Mouse (Mus musculus) midbrain, postnatal 0 days (tissue): ENCODE measurements around the gene Rapgef5. TPM values are rescaled to one million over a fixed set of nuclear protein-coding genes. Genes with fewer than 3 reads are reported as not detected.

ENCODE experiments used
- ATAC-seq: fragments of 200-750 bp; cut with Nextera tagmentation; 2 replicates; pipeline ENCODE4 v1.8.0; 2017; ENCODE audit warnings: moderate number of reproducible peaks, mild to moderate bottlenecking, moderate TSS enrichment, moderate library complexity; ENCODE audit not compliant: low FRiP score
- DNase-seq: peaks from one replicate; pipeline ENCODE4 v3.0.0-alpha.2; 2015; ENCODE audit warnings: low spot score
- H3K27ac ChIP-seq: fragments of 300-500 bp; sonication (generic); 2 replicates; pipeline ENCODE4 v1.5.1; 2014; ENCODE audit warnings: low read depth, mild to moderate bottlenecking, low read length, mixed read lengths
- H3K27me3 ChIP-seq: fragments of 300-500 bp; sonication (generic); 2 replicates; pipeline ENCODE4 v1.6.1; 2014; ENCODE audit warnings: low read length, control low read depth, mixed read lengths; ENCODE audit not compliant: insufficient read depth
- H3K36me3 ChIP-seq: fragments of 300-500 bp; sonication (generic); 2 replicates; pipeline ENCODE4 v1.6.1; 2014; ENCODE audit warnings: low read length, control low read depth, mixed read lengths; ENCODE audit not compliant: insufficient read depth
- H3K4me1 ChIP-seq: fragments of 300-500 bp; sonication (generic); 2 replicates; pipeline ENCODE4 v1.6.1; 2014; ENCODE audit warnings: mild to moderate bottlenecking, control low read depth, antibody characterized with exemption, low read length, mixed read lengths; ENCODE audit not compliant: insufficient read depth
- H3K4me2 ChIP-seq: fragments of 300-500 bp; sonication (generic); 2 replicates; pipeline ENCODE4 v1.6.1; 2014; ENCODE audit warnings: low read depth, mild to moderate bottlenecking, low read length, mixed read lengths; ENCODE audit not compliant: poor library complexity, severe bottlenecking
- H3K4me3 ChIP-seq: fragments of 300-500 bp; sonication (generic); 2 replicates; pipeline ENCODE4 v1.5.1; 2014; ENCODE audit warnings: low read depth, mild to moderate bottlenecking, low read length, moderate library complexity
- H3K9ac ChIP-seq: fragments of 300-500 bp; sonication (generic); replicated peaks from 2 replicates; pipeline ENCODE4 v1.6.1; 2014; ENCODE audit warnings: mild to moderate bottlenecking, low read length, moderate library complexity, mixed read lengths; ENCODE audit not compliant: poor library complexity, severe bottlenecking
- H3K9me3 ChIP-seq: fragments of 300-500 bp; sonication (generic); 2 replicates; pipeline ENCODE4 v1.6.1; 2016; ENCODE audit warnings: low read length, control low read depth
- CTCF ChIP-seq: IDR thresholded peaks from 2 replicates; pipeline ENCODE4 v1.5.1; 2016; ENCODE audit warnings: antibody characterized with exemption, mild to moderate bottlenecking
- WGBS: fragments of 180-500 bp; shearing (Covaris S2); extraction: QIAGEN DNeasy Blood & Tissue Kit; methylation state at CpG from one replicate; pipeline ENCODE4 v1.1.7; 2014; 5-methylcytosine and 5-hydroxymethylcytosine counted together
- polyA plus RNA-seq: library from polyadenylated mRNA; unstranded; fragments of >200 nt; fragmentation: Nextera tagmentation; extraction: Ambion mirVana; gene quantifications from 2 replicates; pipeline ENCODE4 v1.2.1, GENCODE M21; 2015
- total RNA-seq: library from RNA; depleted of rRNA; stranded (reverse); fragments of >200 nt; gene quantifications from 2 replicates; pipeline ENCODE4 v1.2.3, GENCODE M21; 2014

The Rapgef5 gene
- total and polyA plus RNA-seq, 2 experiments from 2014 or later: 25.9 to 54.3 TPM

- no peak overlapping the region for H3K4me3 ChIP-seq
- H3K4me1 ChIP-seq: no peaks in the 10 kb centered on the region
- peak; percentile 34 for DNase-seq
- H3K27me3 ChIP-seq: no peaks in the 10 kb centered on the region
- H3K9ac ChIP-seq: no peak overlapping the region
- H3K36me3 ChIP-seq: no peaks in the 10 kb centered on the region
- H3K9me3 ChIP-seq: no peaks in the 10 kb centered on the region
- 56% methylated on average over 18 of the region's 18 CpGs for WGBS
- ATAC-seq: no peak
- H3K27ac ChIP-seq: no peak overlapping the region
- TF ChIP-seq CTCF: no peak
- no peak overlapping the region for H3K4me2 ChIP-seq
These were observed 112.2 kb downstream of the Rapgef5 start for GRCm38 (mm10) chr12:117628321-117629093.

GRCm38 (mm10) chr12:117632133-117632532 is 115.9 kb downstream of the Rapgef5 start:
- no peak for ATAC-seq
- no peak for DNase-seq
- Histone ChIP-seq H3K27me3 (no peaks in the 10 kb centered on the region), H3K36me3 (no peaks in the 10 kb centered on the region), H3K9me3 (no peaks in the 10 kb centered on the region), H3K4me2 (no peak overlapping the region), H3K4me1 (no peaks in the 10 kb centered on the region), H3K4me3 (no peak overlapping the region), H3K27ac (no peak overlapping the region), H3K9ac (no peak overlapping the region)
- 72% methylated on average over 1 of the region's 1 CpGs for WGBS
- TF ChIP-seq CTCF: no peak

- no peaks in the 10 kb centered on the region for H3K9me3 ChIP-seq
- no peaks in the 10 kb centered on the region for H3K36me3 ChIP-seq
- no peak for ATAC-seq
- no peak for DNase-seq
- no peaks in the 10 kb centered on the region for H3K4me1 ChIP-seq
- H3K4me3 ChIP-seq: no peak overlapping the region
- H3K4me2 ChIP-seq: no peak overlapping the region
- no peak for TF ChIP-seq CTCF
- WGBS: 46% methylated on average over 2 of the region's 2 CpGs
- H3K27ac ChIP-seq: no peak overlapping the region
- H3K9ac ChIP-seq: no peak overlapping the region
- no peaks in the 10 kb centered on the region for H3K27me3 ChIP-seq
These were observed 120.0 kb downstream of the Rapgef5 start for GRCm38 (mm10) chr12:117636139-117636772.

GRCm38 (mm10) chr12:117636969-117637368 is 120.7 kb downstream of the Rapgef5 start:
- Histone ChIP-seq H3K4me2 (no peak overlapping the region), H3K4me1 (no peaks in the 10 kb centered on the region), H3K9me3 (no peaks in the 10 kb centered on the region), H3K4me3 (no peak overlapping the region), H3K27me3 (no peaks in the 10 kb centered on the region), H3K9ac (no peak overlapping the region), H3K36me3 (no peaks in the 10 kb centered on the region), H3K27ac (no peak overlapping the region)
- WGBS: 55% methylated on average over 6 of the region's 6 CpGs
- ATAC-seq: no peak
- TF ChIP-seq CTCF: no peak
- no peak for DNase-seq

- Histone ChIP-seq H3K36me3 (no peaks in the 10 kb centered on the region), H3K4me3 (no peak overlapping the region), H3K4me1 (no peaks in the 10 kb centered on the region), H3K27me3 (no peaks in the 10 kb centered on the region), H3K4me2 (no peak overlapping the region), H3K9me3 (no peaks in the 10 kb centered on the region), H3K27ac (no peak overlapping the region), H3K9ac (no peak overlapping the region)
- ATAC-seq (no peak), DNase-seq (no peak)
- TF ChIP-seq CTCF: no peak
- WGBS: 85% methylated on average over 2 of the region's 2 CpGs
These were observed 122.6 kb downstream of the Rapgef5 start for GRCm38 (mm10) chr12:117638833-117639232.
